Mouse (Mus musculus) right cerebral cortex, postnatal 25 days (tissue): ENCODE data around the gene Tnni2.

ENCODE experiments used
- DNase-seq: peaks from one replicate; pipeline ENCODE4 v3.0.0; 2022

Tnni2 gene

DNA sequence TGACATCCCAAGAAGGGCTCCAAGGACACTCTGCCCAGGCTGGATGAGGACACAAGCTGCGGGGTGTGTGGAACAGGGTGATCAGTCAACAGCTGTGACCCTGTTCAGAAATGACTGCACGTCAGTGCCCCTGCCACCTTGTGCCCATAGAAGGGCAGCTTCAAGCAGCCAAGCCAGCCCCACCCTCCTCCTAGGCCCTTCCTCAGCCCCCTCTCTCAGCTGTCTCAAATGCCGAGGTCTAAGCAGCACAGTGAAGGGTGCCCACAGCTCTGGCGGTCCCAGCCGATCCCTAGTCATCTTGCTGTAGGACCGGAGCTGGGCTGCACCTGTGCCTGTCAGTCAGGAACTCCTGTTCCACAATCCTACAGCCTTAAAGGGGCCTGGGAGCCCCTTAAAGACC lies 20.6 kb downstream of the Tnni2 start:
- DNase-seq, result no peak

DNA sequence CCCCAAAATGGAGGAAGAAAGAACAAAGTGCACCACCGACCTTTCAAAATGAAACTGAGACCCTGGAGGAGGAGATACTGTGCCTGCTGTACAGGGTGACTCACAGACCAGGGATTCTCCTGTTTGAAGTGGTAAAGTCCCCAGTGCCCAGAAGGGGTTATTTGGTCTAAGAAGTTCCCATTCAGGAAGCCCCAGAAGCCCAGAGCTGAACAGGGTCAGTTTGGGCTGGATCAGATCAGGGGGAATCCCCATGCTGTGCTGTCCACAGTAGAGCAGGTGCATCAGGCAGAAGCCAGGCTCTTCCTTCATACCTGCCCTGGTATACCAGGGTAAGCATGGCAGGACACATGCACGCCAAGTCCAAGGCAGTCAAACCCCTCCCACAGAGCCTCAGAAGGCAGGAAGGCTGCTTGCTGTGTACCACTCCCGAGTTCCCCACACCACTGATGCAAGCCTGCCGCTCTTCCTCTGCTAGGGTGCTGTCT lies 21.0 kb downstream of the Tnni2 start:
- DNase-seq, result no peak

DNA sequence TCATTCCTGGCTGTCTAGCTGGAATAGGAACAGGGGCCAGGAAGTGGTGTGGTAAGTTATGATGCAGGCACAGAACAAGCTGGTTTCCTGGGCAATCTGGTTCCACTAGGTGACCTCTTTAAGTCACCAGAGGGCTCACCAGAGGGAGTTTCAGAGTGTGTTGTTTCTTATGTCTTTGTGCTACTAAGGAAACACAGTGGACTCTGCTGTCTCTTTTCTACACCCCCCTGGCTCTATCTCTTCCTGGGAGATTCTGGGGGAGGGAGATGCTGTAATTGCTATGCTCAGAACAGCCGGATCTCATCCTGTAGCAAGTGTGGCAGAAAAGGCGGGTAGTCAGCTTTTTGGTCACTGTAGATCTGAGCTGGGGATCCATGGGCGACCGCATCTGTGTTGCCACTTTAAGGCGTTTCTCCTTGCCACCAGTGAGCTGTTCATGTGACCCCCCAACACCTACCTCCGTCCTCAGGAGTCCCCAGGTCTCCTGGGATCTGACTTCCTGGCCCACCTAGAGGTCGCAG lies 28.6 kb downstream of the Tnni2 start:
- no peak for DNase-seq

DNA sequence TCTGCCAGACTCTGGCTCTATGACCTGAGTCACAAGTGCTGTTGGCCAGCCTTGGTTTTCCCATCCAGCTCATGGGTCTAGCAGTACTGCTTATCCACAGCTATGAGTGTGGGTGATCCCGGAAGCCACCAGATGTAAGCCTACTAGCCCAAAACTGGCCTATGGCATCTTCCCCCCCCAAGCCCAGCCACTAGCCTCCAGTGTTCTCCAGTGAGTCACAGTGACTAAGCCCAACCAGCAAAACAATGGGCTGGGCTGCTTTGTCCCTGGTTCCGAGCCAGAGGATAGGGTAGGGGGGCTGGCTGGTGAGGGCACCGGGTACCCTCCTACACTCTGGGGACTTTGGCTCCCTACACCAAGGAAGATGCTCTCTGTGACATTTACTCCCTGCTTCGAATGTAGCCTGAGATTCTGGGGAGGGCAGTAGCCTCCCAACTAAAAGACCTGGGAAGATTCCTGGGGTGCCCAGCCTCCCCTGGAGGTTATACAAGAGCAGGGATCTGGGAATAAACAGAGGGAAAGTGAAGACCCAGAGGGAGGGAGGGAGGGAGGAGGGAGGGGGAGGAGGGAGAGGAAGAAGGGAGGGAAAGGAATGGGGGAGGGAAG lies 29.3 kb downstream of the Tnni2 start:
- DNase-seq, result no peak

DNA sequence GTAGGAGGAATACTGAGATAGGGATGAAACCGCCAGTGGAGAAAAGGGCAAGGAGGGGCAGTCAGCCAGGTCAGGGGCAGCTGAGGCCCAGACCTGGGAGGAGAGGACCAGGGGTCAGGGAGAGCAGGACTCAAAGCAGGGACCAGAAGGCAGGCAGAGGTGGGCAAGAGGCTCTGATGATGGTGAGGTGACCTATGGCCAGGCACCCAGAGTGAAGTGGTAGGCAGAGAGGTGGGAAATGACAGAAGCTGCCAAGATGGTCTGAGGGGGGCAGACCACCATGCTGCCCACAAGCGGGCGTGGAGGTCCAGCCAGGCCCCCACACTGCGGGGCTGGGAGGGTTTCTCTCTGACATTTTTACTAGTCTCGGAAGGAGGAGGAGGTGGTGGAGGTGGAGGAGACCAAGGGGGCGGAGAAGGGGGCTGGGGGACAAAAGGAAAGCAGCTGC lies 29.8 kb downstream of the Tnni2 start:
- DNase-seq, result no peak

DNA sequence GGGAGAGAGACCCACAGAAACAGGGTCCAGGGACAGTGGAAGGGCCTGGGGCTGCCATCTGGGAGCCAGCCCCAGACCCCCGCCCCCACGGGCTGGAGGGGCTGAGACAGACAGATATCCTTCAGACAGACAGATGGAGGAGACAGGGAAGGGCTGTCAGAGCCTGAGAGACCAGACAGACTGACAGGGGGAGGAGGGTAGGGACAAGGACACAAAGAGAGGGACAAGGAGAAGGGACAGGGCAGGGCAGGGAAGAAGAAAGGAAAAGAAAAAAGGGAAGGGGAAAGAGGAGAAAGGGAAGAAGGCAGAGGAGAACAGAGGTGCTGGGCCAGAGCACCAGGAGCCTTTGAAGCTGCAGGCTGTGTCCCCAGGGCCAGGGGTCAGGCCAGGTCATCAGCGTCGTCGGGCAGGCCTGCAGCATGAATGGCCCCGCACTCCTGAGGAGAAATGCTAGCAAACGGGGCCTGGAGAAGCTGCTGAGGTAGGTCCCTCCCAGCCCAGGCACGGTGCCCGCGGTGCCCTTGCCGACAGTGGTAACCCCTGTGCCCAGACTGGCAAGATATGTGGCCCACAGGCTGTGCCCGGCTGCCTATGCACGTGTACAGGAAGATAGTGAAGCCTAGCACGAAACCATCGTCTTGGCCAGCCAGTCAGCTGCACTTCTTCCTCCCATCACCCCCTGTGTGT lies 30.4 kb downstream of the Tnni2 start:
- no peak for DNase-seq

DNA sequence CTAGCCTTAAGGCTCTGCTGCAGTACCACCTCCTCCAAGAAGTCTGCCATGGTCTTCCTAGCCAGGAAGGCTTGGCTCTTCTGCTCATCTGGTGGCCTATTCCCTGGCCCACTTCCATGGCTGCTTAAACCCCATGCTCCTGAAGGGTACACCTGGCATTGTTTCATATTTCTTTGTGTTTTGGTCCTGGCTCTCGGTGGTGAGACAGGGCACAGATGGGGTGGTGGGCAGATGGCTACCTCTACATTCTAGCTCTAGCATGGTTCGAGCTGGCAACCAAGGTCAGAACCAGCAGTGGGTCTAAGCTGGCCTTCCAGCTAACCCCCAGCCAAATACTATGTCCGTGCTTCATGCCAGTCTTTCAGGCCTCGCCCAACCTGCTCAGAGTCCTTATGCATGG lies 31.3 kb downstream of the Tnni2 start:
- no peak for DNase-seq

DNA sequence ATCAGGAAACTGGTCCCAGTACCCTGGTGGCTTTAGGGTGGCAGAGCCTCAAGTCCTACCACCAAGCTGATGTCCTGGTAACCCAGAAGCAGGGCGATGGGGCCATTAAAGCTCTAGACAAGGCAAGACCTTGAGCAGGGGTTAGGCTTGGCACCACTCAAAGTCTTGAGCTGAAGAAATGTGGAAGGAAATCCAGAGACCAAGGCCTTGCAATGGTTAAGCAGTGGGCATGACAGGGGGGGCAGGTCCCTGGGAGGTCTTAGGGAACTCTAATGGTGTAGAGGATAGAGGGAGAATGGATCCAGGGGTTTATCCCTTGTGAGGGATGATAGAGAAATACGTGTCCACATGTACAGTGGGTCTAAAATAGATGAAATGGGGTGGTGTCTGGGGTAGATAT lies 31.9 kb downstream of the Tnni2 start:
- DNase-seq, result no peak

DNA sequence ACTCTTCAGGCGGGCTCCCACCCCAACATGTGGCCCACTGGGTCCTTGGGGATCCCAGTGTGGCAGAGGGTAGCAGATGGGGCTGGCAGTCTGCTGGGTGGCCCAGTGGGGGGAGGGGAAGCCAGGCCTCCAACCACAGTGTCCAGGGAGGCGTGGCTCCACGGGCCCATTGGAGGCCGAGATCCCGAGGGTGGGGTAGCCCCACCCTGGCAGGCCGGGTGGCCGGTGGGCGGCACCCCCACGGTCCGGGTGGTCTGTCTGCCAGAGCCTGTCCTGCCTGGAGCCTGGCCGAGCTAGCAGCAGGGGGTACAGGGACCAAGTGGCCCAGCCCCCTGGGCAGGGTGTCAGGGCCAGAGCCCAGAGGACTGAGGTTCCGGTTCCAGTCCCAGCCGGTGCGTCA lies 33.2 kb downstream of the Tnni2 start:
- no peak for DNase-seq

DNA sequence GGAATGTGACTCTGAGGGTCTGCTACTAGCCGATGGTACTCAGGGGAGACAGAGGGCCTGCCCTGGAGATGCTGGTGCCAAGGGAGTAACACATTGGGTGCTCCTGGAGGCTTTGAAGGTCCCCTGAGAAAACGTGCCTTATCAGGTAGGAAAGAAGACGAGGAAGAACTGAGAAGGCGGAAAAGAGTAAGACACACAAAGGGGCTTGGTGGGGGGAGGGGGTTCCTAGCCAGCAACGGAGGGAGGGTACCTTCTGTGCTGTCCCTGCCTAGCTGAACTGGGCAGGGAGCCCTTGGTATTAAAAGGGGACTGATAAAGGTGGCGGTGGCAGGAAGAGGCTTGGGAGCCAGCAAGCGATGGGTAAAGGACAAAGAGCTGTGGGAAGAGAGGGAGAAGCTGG lies 34.0 kb downstream of the Tnni2 start:
- DNase-seq, result no peak

DNA sequence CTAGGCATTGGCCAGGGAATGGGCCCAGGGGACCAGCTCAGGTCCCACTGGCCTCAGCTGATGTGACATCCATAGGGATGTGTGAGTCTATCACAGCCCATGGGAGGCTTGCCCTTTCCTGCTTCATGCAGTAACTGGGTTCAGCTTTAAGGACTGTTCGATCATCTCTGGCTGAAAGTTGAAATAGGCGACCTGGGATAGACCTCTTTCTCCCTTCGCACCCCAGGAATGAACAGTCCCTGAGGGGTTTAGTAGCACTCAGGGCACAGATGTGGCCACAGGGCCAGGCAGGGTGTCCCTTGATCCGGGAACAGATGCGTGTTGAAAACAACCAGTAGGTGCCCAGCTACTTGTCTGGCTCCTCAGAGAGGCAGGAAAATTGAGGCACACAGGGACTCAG lies 34.7 kb downstream of the Tnni2 start:
- DNase-seq, result no peak

DNA sequence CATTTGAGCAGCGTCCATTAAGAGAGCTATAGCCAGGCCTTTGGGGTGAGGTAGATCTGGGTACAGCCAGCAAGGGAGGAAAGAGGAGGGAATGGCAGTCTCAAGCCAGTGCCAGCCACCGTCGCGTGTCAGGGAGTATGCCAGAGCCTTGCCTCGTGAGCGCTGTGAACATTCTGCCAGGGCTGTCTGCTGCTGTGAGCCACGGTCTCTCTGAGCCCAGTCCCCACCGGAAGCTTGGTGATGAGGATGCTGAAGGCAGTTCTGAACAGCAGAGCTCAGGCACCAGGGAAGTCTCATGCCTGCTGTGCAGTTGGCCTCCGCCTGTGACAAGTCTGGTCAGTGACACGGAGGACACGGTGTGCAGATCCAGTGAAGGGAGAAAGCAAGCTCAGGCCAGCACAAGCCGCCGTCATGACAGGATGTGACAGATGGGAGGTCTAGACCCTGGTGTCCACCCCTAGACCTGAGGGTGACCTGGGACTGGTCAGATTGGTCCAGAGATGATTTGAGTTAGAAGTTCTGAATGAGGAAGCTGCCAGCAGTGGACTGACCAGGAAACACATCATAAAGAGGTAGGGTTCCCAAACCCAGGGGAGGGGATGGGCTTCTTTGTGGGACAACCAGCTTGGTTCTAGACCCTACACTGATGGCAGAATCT lies 35.3 kb downstream of the Tnni2 start:
- no peak for DNase-seq

DNA sequence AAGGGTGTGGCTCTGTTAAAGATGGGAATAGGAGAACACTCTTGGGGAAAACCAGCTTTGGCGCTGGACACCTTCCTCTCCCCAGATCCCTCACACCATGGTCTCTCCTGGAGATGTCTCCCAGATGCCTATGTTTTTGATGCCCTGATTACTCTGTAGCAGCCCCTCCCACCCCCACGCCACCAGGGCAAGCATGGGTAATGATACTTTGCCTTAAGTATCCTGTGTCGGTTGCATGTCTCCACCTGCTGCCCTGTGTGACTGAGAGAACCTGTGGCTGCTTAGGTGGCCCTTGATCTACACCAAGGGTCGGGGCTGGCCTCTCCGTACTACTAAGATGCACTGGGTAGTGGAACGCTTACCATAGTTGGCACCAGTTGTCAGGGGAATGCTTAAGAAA lies 36.4 kb downstream of the Tnni2 start:
- DNase-seq, result no peak

DNA sequence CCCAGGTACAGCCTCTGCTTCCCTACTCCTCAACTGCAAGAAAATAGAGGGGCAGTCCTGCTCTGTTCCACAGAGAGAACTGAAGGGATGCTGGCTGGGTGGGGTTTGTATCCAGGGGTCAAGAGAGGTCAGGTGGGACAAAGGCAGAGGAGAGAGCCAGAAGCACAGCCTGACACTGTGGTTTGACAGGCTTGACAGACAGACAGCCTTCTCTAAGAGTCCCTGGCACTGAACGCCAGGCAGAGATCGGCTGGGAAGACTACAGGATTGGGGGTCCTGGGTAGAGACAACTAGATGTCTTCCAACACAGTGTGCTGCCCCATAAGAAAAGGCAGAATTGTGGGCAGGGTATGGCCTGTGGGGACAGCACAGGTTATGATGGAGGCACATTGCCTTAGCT lies 37.0 kb downstream of the Tnni2 start:
- DNase-seq, result no peak

DNA sequence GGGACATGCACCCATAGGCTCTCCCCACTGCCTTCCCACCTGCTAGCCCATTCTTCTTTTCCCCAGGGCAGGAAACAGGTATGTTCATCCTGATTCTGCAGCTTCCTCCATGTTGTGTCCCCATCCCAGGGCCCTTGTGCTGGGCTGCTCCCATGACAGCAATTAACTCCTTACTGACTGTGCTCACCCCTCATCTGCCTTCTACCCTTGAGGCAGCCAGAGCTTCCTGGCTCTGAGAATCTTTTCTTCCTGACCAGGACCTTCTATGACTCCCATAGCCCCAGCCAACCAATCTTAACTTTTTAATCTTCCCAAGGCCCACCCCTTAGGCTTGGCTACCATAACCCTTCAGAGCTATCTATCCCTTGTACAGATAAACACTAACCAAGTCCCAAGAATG lies 37.7 kb downstream of the Tnni2 start:
- DNase-seq, result no peak

DNA sequence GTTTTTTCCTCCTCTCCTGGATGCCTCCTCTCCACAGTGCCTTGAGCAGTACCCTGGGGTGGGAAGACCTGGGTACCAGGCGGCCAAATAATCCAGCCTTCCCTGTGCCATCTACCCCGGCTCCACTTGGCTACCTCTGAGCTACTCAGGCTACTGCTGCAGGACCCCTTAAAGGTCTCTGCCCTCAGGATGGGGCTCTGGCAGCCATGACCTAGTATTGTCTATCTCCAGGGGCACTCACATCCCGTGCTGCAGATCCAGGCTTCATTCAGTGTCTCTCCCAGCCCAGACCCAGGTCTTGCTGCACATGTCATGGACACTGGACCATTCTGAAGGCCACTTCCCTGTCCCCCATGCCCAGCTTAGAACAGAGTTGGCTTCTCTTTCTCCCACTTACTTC lies 38.3 kb downstream of the Tnni2 start:
- DNase-seq, result no peak

DNA sequence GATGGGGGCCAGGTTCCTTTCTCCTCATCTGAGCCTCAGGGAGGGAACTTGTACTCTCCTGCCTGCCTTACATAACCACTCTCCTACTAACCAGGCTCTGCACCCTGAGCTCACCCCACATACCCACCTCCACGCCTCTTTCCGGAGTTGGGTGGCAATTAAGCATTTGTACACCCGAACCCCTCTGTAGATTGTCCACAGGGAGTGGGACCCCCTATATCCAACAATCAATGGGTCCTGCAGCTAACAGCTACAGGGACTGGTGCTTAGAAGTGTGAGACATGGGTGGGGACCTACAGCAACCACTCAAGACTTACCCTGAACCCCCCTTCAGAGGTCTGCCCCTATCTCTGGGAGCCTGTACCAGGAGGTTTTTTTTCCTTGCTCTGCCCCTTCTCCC lies 39.1 kb downstream of the Tnni2 start:
- DNase-seq, result no peak

DNA sequence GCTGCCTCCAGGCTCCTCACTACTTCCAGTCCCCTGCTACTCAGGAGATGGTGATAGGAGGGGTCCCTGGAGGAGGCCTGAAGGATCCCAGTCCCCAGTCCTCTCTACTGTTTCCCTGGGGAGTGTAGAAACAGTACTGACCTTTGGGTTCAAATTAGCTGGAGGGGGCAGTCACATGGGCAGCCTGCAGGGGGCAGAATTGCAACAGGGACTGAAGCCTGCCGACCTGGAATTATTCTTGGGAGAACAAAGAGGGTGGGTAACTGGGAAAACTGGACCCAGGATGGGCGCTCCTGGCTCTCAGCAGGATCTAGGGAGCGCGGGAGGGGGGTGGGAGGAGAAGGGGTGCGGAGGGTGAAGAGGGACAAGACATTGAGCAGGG lies 39.6 kb downstream of the Tnni2 start:
- no peak for DNase-seq

DNA sequence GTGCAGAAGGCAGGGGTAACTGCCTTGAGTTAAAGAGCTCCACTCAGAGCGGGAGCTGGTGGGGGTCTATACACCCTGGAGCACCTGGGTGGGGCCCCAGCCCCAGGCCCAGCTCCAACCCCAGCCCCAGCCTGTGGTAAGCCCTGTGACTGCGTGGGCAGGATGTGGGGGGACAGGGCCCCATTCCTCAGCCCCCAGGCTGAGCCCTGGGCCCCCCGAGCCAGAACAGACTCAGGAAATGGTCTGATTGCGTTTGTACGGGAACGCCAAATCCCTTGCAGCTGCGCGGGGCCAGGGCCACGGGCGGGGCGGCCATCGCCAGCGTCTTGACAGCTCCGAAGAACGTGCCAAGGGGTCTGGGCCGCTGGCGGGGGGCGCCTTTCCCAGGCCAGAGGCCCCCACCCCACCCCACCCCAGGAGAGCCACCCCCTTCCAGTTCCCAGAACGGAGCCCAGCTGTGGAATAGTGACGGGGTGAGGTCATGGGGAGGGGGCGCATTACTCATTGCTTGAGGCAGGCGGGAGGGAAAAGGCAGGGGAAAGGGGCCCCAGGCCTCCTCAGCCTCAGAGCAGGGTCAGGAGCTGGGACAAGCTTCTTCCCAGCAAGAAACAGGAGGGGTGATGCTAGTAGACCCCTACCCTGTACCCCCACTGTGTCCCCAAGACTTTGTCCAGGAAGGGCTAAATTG lies 40.1 kb downstream of the Tnni2 start:
- DNase-seq, result no peak

DNA sequence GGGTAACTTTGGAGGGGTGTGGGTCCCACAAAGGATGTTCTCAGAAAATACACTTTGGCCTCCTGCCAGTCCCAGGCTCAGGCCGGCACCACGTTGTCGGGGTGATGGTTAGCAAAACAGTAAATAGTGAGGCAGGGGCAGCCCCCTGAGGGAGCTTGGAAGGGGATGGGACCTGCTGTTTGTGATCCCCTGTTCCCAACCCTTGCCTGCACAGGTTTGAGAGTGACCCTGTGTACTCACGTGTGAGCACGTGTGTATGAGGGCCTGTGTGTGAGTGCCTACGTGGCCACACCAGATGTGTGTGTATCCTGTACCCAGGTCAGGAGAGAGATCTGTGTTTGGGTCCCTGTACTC lies 40.6 kb downstream of the Tnni2 start:
- no peak for DNase-seq

DNA sequence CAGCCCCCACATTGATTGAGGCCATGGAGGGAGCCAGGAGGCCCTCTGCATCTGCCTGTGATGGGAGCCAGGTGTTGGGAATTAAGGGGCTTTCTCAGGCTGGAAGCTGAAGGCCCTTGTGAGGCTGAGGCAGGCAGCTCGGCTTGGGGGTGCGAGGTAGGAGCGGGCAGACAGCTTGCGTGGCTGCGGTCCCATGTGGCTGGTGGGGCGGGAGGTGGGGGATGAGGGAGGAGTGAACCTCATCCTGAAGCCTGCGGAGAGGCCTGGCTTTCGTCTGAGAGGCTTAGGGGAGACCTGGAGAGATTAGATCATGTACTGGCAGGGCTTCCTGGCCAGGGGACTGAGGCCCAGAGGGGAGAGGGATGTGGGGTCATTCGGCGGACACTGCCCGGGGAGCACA lies 41.5 kb downstream of the Tnni2 start:
- no peak for DNase-seq

DNA sequence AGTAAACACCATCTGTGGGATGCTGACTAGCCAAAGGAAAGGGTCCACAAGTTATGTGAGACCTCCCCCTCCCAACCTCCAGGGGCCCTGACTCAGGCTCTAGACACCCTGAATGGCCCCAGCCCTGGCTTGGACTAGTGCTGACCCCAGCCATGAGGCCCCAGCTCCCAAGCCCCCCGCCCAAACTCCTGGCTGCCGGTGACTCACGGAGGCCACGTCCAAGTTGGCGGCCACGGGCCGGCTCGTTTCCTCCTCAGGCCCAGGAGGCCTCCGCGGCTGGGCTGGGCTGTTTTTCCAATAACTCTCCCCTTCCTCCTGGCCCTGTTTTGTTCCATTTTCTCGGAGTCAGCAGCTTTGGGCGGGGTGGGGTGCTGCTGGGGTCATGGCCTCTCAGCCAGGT lies 43.2 kb downstream of the Tnni2 start:
- no peak for DNase-seq

DNA sequence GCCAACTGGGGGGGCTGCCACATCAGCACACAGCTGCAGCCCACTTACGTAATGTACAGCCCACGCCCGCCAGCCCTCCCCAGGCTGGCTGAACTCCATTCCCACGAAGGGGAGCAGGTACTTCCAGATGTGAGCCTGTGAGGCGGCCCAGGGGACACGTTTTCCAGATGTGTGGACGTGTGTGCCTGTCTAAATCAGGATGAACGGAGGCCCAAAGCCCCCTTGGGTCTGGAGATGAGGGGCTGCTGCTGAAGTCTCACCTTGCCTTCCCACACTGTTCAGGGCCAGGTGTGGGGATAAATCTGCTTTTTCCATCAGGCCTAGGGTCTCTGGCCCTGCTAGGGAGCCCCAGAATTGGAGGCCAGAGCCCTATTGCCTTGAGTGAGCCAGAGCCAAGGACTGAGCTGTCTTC lies 45.1 kb downstream of the Tnni2 start:
- no peak for DNase-seq

DNA sequence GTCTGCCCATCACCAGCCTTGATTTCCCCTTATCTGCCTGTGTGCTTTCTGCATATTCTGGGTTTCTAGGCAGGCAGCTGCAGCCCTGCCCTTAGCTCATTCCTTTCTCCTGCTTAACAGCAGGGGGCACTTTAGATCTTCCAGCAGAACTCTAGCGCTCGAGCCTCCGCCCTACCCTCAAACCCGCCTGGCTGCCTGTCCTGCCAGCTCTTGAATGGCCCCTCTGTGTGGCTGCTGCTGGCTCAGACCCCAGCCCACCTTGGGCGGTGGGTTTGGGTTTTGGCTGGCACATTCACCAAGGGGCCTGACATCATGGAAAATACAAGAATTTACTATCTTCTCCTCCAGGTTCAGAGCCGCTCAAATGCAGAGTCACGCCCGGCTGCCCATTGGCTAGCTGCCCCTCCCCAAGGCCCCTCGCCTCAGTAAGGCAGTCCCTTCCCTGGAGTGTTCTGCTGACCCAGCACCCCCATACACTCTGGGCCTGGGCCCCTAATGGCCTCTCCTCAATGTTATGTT lies 45.8 kb downstream of the Tnni2 start:
- no peak for DNase-seq
